ENCODE assay signal across 12 mouse cellular contexts in genomic region chr6:47049051-47049450, GRCm38 (mm10).
"Had no signal": no experiment of that assay in that cellular context is flagged by ENCODE, and none has a peak within 500 bp of the region (broad histone marks: within the 10 kb centered on the region; RNA-seq: fewer than 3 reads in every experiment).

No protein-coding gene starts in this region.

- H3K4me2 ChIP-seq: intestine, embryonic 15.5 days; kidney, embryonic 15.5 days; limb, embryonic 13.5 days; stomach, embryonic 15.5 days had no signal

- H3K9ac ChIP-seq: intestine, embryonic 15.5 days; kidney, embryonic 15.5 days; limb, embryonic 13.5 days; liver, embryonic 14.5 days; stomach, embryonic 15.5 days had no signal

- H3K4me1 ChIP-seq: intestine, embryonic 15.5 days; kidney, embryonic 15.5 days; stomach, embryonic 15.5 days had no signal

- H3K4me3 ChIP-seq: intestine, embryonic 15.5 days; kidney, embryonic 15.5 days; limb, embryonic 13.5 days; stomach, embryonic 15.5 days had no signal

- H3K27ac ChIP-seq: intestine, embryonic 15.5 days; kidney, embryonic 15.5 days; limb, embryonic 13.5 days; liver, embryonic 14.5 days; stomach, embryonic 15.5 days had no signal

- ATAC-seq: intestine, embryonic 15.5 days had no signal

- H3K9me3 ChIP-seq: intestine, embryonic 15.5 days; kidney, embryonic 15.5 days; limb, embryonic 13.5 days; stomach, embryonic 15.5 days had no signal

- H3K27me3 ChIP-seq: intestine, embryonic 15.5 days; kidney, embryonic 15.5 days; stomach, embryonic 15.5 days had no signal

- H3K36me3 ChIP-seq: intestine, embryonic 15.5 days; kidney, embryonic 15.5 days; limb, embryonic 13.5 days; stomach, embryonic 15.5 days had no signal

- DNase-seq: kidney, adult 2 months; kidney, postnatal 14 days; lung, adult 18-20 months; midbrain, embryonic 14.5 days; right cerebral cortex, adult 18-20 months; right cerebral cortex, postnatal 4 days; thymus, postnatal 36 days had no signal
